Mouse (Mus musculus): ENCODE results near the gene Ppef1. TPM values are rescaled to one million over a fixed set of nuclear protein-coding genes. Genes with fewer than 3 reads are reported as not detected.

Gene Ppef1
- polyA plus RNA-seq, 1 experiment from 2014 or later = not detected

DNA sequence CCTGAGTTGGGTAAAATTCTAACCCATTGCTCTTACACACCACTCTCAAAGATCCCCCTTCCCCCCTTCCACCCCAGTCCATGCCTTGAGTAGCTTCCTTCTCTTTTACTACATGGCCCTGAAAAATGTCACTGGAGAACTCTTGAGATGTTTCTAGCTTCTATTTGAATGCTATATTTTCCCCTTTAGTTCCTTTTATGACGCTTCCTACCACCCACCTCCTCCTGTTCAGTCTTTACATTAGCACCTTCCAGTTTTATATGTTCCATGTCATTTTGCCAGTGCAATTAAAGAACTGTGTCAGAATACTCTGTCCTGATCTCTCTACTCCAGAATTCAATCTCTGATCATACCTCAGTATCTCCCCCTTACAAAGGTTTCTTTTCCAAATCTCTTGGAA lies 65.6 kb downstream of the Ppef1 start:
- peaks cover 69% of the 10 kb centered on the region for H3K27me3 ChIP-seq (replicated peaks; ENCODE audit: low read depth, poor library complexity, severe bottlenecking)
- H3K27ac ChIP-seq (replicated peaks) = no peak overlapping the region
- WGBS = 85% methylated on average over 1 of the region's 1 CpGs
- no peaks in the 10 kb centered on the region for H3K36me3 ChIP-seq (replicated peaks)
- no peaks in the 10 kb centered on the region for H3K4me1 ChIP-seq
- no peak overlapping the region for H3K4me3 ChIP-seq
- no peak for DNase-seq (ENCODE audit: low spot score)
- H3K9me3 ChIP-seq = no peaks in the 10 kb centered on the region

DNA sequence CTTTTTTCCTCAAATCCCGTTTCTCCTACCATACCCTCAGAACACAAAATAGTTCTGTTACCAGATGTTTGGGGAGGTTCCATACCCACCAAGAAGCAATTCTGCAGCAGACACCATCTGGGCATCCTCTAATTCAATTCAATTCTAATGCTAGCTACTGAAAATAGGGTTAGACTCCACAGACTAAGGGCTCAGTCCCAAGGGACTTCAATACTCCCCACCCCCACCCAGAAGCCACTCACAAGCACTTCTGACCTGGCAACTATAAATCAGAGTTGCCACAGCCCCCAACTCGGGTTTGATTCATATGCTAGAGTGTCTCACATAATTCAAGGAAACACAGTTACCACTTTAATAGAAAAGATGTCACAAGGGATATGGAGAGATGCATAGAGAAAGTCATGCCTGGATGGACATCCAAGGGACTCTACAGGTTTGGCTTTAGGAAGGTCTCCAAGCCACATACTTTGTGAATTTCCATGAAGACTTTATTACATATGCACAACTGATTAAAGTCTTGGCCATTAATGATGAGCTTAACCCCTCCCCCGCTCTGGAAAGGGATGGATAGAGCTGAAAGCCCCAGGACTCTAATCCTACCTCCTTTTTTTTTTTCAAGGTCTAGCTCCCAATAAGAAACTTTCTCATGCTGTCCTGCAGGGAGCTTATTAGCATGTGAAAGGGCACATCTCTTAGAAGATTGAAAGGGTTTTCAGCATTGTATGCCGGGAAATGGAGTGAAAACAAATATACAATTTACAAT lies 124.5 kb downstream of the Ppef1 start:
- no peaks in the 10 kb centered on the region for H3K9me3 ChIP-seq
- H3K36me3 ChIP-seq (replicated peaks) = no peaks in the 10 kb centered on the region
- no peak overlapping the region for H3K27ac ChIP-seq (replicated peaks)
- no peak overlapping the region for H3K4me3 ChIP-seq
- H3K27me3 ChIP-seq (replicated peaks; ENCODE audit: low read depth, poor library complexity, severe bottlenecking) = peaks cover 61% of the 10 kb centered on the region
- no peaks in the 10 kb centered on the region for H3K4me1 ChIP-seq
- WGBS = 34% methylated on average over 4 of the region's 4 CpGs
- no peak for DNase-seq (ENCODE audit: low spot score)

DNA sequence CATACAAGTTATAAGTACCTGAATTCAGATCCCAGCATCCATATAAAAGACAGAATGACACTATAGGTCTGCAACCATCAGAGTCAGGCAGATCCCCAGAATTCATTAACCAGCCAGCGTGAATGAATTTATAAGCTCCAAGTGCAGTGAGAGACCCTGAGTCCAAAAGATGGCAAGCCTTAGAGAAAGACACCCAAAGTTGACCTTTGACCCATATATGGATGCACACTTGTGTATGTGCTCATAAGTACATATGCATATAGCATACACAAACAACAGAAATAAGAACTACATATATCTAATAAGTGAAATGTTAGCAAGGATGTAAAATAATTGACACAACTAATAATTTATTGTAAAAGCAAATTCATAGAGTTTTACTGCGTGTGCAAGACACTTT lies 125.1 kb downstream of the Ppef1 start:
- WGBS = 84% methylated on average over 2 of the region's 2 CpGs
- Histone ChIP-seq H3K4me1 (no peaks in the 10 kb centered on the region), H3K4me3 (no peak overlapping the region), H3K9me3 (no peaks in the 10 kb centered on the region), H3K27me3 (replicated peaks; ENCODE audit: low read depth, poor library complexity, severe bottlenecking) (peaks cover 66% of the 10 kb centered on the region), H3K36me3 (replicated peaks) (no peaks in the 10 kb centered on the region), H3K27ac (replicated peaks) (no peak overlapping the region)
- no peak for DNase-seq (ENCODE audit: low spot score)

DNA sequence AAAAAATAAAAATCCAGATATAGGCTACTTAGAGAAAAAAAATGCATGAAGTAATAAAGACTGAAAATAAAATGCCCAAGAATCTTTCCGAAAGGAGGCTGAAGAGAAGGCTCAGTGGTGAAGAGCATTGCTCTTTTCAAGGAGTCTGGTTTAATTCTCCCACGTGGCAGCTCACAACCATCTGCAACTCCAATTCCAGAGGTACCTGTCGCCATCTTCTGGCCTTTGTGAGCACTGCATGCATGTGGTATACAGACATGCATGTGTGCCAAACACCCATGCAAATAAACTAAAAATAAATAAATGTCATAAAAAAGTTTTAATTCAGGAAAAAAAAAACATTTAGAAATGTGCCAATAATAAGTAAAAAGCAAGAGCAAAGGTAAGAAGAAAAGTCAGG lies 125.7 kb downstream of the Ppef1 start:
- WGBS = 41% methylated on average over 3 of the region's 3 CpGs

DNA sequence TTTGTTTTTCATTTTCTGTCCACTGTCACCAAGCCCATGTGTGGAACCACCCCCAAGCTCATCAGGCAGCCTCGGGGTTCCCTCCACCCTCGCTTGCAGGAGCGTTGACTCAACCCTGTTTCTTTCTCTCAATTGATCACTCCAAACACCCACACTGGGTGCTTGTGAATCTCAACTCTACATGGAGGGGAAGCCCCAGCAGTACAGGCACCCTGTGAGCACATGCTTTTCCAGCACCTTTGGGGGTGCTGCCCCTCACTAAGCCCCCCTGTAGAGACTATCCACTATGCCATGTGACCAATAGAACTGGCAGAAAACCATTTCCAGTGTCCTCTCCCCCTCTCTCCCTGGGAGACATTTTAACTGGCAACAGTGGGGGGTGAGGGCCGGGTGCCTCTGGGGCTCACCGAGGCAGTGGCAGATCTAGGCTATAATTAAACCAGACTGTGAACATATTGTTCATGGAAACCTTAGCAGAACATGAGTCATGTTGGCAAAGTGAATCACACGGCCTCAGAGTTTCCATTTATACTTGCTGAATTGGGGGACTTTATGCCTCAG lies 131.5 kb downstream of the Ppef1 start:
- Histone ChIP-seq H3K9me3 (no peaks in the 10 kb centered on the region), H3K27ac (replicated peaks) (no peak overlapping the region), H3K27me3 (replicated peaks; ENCODE audit: low read depth, poor library complexity, severe bottlenecking) (peaks cover 83% of the 10 kb centered on the region), H3K4me1 (peaks cover 11% of the 10 kb centered on the region), H3K4me3 (no peak overlapping the region), H3K36me3 (replicated peaks) (no peaks in the 10 kb centered on the region)
- DNase-seq (ENCODE audit: low spot score) = no peak
- WGBS = 43% methylated on average over 6 of the region's 6 CpGs

More for the DNA sequence above, 125.7 kb downstream of the Ppef1 start:
- peaks cover 69% of the 10 kb centered on the region for H3K27me3 ChIP-seq (replicated peaks; ENCODE audit: low read depth, poor library complexity, severe bottlenecking)
- no peaks in the 10 kb centered on the region for H3K36me3 ChIP-seq (replicated peaks)
- peak; percentile 50 for DNase-seq (ENCODE audit: low spot score)
- H3K27ac ChIP-seq (replicated peaks) = no peak overlapping the region
- no peaks in the 10 kb centered on the region for H3K9me3 ChIP-seq
- no peaks in the 10 kb centered on the region for H3K4me1 ChIP-seq
- H3K4me3 ChIP-seq = no peak overlapping the region

- no peak for DNase-seq (ENCODE audit: low spot score)
- Histone ChIP-seq H3K9me3 (no peaks in the 10 kb centered on the region), H3K4me3 (no peak overlapping the region), H3K27ac (replicated peaks) (no peak overlapping the region), H3K4me1 (peaks cover 18% of the 10 kb centered on the region), H3K27me3 (replicated peaks; ENCODE audit: low read depth, poor library complexity, severe bottlenecking) (peaks cover 90% of the 10 kb centered on the region), H3K36me3 (replicated peaks) (no peaks in the 10 kb centered on the region)
- 90% methylated on average over 2 of the region's 2 CpGs for WGBS
Observed at GRCm38 (mm10) chrX:160603316-160603715, 132.2 kb downstream of the Ppef1 start.

DNA sequence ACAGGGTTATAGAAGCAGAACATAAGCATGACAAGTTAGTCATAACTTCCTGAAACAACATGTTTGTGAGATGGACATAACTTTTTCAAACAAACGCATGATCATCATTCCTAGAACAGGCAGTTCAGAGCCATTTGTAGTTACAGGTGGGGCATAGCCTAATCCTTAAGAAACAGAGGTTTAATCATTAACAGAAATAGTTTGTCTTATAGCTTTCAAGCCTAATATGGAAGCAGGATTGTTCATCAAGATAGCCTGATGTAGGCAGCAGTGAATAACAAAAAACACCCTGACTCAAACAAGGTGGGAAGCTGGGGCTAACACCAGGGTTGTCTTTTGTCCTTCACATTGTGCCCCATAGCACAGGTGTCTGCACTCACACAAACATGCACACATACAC lies 132.8 kb downstream of the Ppef1 start:
- H3K4me1 ChIP-seq = peaks cover 19% of the 10 kb centered on the region
- 85% methylated on average over 1 of the region's 1 CpGs for WGBS
- no peak overlapping the region for H3K4me3 ChIP-seq
- H3K9me3 ChIP-seq = no peaks in the 10 kb centered on the region
- H3K36me3 ChIP-seq (replicated peaks) = no peaks in the 10 kb centered on the region
- no peak overlapping the region for H3K27ac ChIP-seq (replicated peaks)
- DNase-seq (ENCODE audit: low spot score) = no peak
- H3K27me3 ChIP-seq (replicated peaks; ENCODE audit: low read depth, poor library complexity, severe bottlenecking) = peaks cover 92% of the 10 kb centered on the region

- Histone ChIP-seq H3K36me3 (replicated peaks) (no peaks in the 10 kb centered on the region), H3K4me3 (no peak overlapping the region), H3K27me3 (replicated peaks; ENCODE audit: low read depth, poor library complexity, severe bottlenecking) (peaks cover 98% of the 10 kb centered on the region), H3K27ac (replicated peaks) (no peak overlapping the region), H3K4me1 (peaks cover 19% of the 10 kb centered on the region), H3K9me3 (no peaks in the 10 kb centered on the region)
- no peak for DNase-seq (ENCODE audit: low spot score)
- 71% methylated on average over 3 of the region's 3 CpGs for WGBS
Observed at GRCm38 (mm10) chrX:160601053-160601452, 134.5 kb downstream of the Ppef1 start.

DNA sequence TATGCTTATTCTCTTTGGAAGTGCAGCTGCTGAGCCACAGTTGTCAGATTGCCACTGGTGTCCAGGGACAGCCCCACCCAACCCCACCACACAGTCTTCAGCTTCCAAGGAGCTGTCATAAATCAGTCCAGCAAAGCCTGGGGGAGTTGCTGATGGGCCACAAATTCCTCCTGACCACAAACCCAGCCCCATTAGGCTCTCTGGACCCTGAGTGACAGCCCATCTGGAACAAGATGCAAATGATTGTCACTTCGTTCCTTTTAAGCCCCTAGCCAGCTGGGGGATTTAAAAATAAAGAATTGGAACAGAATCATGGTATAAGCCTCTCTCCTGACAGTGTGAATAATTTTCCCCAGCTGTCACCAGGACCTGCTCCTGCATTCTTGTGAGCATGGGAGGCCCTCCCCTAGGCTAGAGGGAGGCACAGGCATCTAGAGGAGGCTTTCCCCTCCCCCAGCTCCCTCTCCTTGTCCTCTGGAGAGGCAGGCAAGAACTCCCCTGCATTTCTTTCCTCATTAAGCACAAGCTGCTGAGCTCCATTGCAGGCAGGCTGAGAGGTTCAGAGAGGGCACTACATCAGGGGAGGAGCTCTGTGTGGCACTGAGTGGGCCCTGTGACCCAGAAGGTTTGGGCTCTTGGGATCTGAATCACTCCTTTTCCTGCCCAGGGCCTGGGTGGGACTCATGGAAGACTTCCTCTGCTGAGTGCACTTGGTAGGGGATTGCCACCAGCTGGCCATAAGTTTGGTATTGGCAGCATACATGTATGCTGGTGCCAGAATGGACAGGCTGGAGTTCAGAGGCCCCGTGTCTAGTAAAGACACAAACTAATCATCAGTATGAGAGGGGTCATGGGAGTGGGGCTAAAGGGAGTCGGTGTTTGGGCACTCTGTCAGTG lies 136.8 kb downstream of the Ppef1 start:
- DNase-seq (ENCODE audit: low spot score) = peak; percentile 37
- Histone ChIP-seq H3K9me3 (no peaks in the 10 kb centered on the region), H3K36me3 (replicated peaks) (no peaks in the 10 kb centered on the region), H3K4me3 (no peak overlapping the region), H3K4me1 (peaks cover 13% of the 10 kb centered on the region), H3K27me3 (replicated peaks; ENCODE audit: low read depth, poor library complexity, severe bottlenecking) (peaks cover 78% of the 10 kb centered on the region), H3K27ac (replicated peaks) (peak overlapping the region; percentile 51)
- 62% methylated on average over 3 of the region's 3 CpGs for WGBS

DNA sequence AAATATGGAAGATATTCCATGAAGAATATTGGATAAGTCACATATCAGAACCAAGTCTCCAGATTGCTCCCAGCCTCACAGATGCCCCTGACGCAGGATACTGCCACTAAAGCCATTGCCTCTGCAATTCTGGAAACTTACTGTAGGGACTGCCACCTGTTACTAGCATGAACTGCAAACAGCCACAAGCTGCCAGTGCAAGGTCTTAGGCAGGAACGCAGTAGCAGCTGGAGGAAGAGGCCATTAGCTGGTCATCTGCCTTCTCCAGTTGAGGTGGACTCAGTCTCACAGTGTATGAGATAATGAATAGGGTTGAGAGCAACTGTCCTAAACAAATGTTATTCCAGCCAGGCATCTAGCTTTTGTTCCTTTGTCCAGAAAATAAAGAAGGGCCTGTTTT lies 137.5 kb downstream of the Ppef1 start:
- Histone ChIP-seq H3K36me3 (replicated peaks) (no peaks in the 10 kb centered on the region), H3K9me3 (no peaks in the 10 kb centered on the region), H3K4me3 (no peak overlapping the region), H3K4me1 (peaks cover 12% of the 10 kb centered on the region), H3K27ac (replicated peaks) (no peak overlapping the region), H3K27me3 (replicated peaks; ENCODE audit: low read depth, poor library complexity, severe bottlenecking) (peaks cover 73% of the 10 kb centered on the region)
- 78% methylated on average over 2 of the region's 2 CpGs for WGBS
- no peak for DNase-seq (ENCODE audit: low spot score)

- H3K27ac ChIP-seq (replicated peaks) = no peak overlapping the region
- H3K4me1 ChIP-seq = no peaks in the 10 kb centered on the region
- 91% methylated on average over 6 of the region's 6 CpGs for WGBS
- H3K9me3 ChIP-seq = no peaks in the 10 kb centered on the region
- H3K27me3 ChIP-seq (replicated peaks; ENCODE audit: low read depth, poor library complexity, severe bottlenecking) = peaks cover 65% of the 10 kb centered on the region
- H3K4me3 ChIP-seq = no peak overlapping the region
- no peak for DNase-seq (ENCODE audit: low spot score)
- no peaks in the 10 kb centered on the region for H3K36me3 ChIP-seq (replicated peaks)
Observed at GRCm38 (mm10) chrX:160592933-160593332, 142.6 kb downstream of the Ppef1 start.

DNA sequence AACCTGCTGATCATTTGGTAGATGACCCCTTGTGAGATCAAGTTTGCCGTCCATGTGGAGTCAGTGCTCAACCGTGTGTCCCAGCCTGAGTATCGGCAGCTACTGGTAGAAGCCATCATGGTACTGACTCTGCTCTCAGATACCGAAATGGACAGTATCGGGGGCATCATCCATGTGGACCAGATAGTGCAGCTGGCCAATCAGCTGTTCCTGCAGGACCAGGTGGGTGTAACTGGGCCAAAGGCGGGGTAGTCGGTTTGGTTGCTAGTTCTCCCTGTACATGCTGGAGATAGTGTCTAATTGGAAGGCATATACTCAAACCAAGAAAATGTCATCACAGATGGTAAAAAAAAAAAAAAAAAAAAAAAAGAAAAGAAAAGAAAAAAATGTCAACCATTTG lies 145.4 kb downstream of the Ppef1 start:
- no peak overlapping the region for H3K4me3 ChIP-seq
- H3K4me1 ChIP-seq = no peaks in the 10 kb centered on the region
- WGBS = 95% methylated on average over 7 of the region's 7 CpGs
- H3K36me3 ChIP-seq (replicated peaks) = peaks cover 6% of the 10 kb centered on the region; the same call in 1 of the 2 replicates
- no peaks in the 10 kb centered on the region for H3K9me3 ChIP-seq
- H3K27ac ChIP-seq (replicated peaks) = no peak overlapping the region
- H3K27me3 ChIP-seq (replicated peaks; ENCODE audit: low read depth, poor library complexity, severe bottlenecking) = peaks cover 73% of the 10 kb centered on the region
- no peak for DNase-seq (ENCODE audit: low spot score)

Data from embryonic facial prominence, embryonic 10.5 days (tissue).